Mouse (Mus musculus) midbrain, embryonic 13.5 days (tissue): ENCODE results near the gene Ckap2l. TPM values are rescaled to one million over a fixed set of nuclear protein-coding genes. Genes with fewer than 3 reads are reported as not detected.
A peak's percentile ranks its signal among the peaks of the same experiment; 100 is the strongest.

Source experiments
- ATAC-seq: fragments of 200-750 bp; cut with Nextera tagmentation; 2 replicates; pipeline ENCODE4 v1.8.0; 2017; ENCODE audit warnings: mild to moderate bottlenecking, moderate TSS enrichment, moderate library complexity
- H3K27ac ChIP-seq: fragments of 300-500 bp; sonication (generic); 2 replicates; pipeline ENCODE4 v1.5.1; 2015; ENCODE audit warnings: inconsistent platforms, mild to moderate bottlenecking, moderate library complexity
- H3K27me3 ChIP-seq: fragments of 300-500 bp; sonication (generic); 2 replicates; pipeline ENCODE4 v1.6.1; 2015; ENCODE audit warnings: mild to moderate bottlenecking, inconsistent platforms
- H3K36me3 ChIP-seq: fragments of 300-500 bp; sonication (generic); 2 replicates; pipeline ENCODE4 v1.6.1; 2015; ENCODE audit warnings: mild to moderate bottlenecking, inconsistent platforms
- H3K4me1 ChIP-seq: fragments of 300-500 bp; sonication (generic); replicated peaks from 2 replicates; pipeline ENCODE4 v1.6.1; 2015; ENCODE audit warnings: inconsistent platforms
- H3K4me2 ChIP-seq: fragments of 300-500 bp; sonication (generic); replicated peaks from 2 replicates; pipeline ENCODE4 v1.6.1; 2015; ENCODE audit warnings: moderate library complexity, mild to moderate bottlenecking, inconsistent platforms
- H3K4me3 ChIP-seq: fragments of 300-500 bp; sonication (generic); replicated peaks from 2 replicates; pipeline ENCODE4 v1.5.1; 2015; ENCODE audit warnings: mild to moderate bottlenecking, inconsistent platforms
- H3K9ac ChIP-seq: fragments of 300-500 bp; sonication (generic); replicated peaks from 2 replicates; pipeline ENCODE4 v1.6.1; 2015; ENCODE audit warnings: mild to moderate bottlenecking, inconsistent platforms
- H3K9me3 ChIP-seq: fragments of 300-500 bp; sonication (generic); 2 replicates; pipeline ENCODE4 v1.6.1; 2016; ENCODE audit warnings: mild to moderate bottlenecking, inconsistent platforms
- WGBS: fragments of 180-500 bp; shearing (Covaris S2); methylation state at CpG from one replicate; pipeline ENCODE4 v1.1.7; 2015; 5-methylcytosine and 5-hydroxymethylcytosine counted together
- polyA plus RNA-seq: library from polyadenylated mRNA; unstranded; fragments of >200 nt; fragmentation: Nextera tagmentation; extraction: Ambion mirVana; gene quantifications from 2 replicates; pipeline ENCODE4 v1.2.1, GENCODE M21; 2015

The Ckap2l gene
- polyA plus RNA-seq = 18.3 and 19.3 TPM in 2 replicates

DNA sequence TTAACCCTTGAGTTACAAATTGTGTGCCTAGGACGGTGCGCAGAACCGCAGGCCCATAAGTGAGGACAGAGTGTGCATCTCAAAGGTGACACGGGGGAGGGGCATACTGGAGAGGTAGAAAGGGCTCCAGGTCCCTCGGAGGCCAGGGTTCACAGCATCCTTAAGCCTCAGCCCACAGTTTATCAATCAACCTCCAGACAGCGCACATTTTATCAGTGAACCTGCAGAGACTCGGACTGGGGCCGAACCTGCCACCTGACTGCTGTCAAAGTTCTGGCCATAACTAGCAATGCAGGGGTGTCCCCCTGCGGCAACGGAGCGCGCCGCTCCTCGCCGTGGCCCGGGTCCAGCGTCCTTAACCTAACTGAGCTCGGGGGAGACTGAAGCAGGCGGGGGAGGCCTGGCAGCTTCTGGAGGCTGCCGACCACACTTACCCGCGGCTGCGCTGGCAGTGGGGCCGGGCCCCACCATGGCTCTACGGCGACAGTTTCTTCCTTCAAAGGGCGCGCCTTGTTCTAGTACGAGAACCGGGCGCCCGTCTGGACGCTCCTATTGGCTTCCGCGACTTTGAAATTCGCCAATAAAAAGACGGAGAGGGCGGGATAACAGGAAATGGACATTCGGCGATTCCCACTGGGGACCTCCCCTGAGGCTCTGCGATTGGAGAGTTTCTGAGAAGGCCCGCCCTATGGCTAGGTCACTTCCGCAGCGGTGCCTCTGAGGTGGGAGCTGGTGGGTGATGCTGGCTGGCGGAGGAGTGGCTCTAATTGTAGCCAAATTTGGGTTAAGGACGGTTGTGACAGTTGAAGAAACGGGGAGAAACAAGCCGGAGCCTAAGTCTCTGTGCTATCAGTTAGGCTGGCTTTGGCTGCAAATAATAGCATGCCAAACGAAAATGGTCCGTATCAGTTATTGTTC lies at the start of gene Ckap2l:
Ckap2l (minus strand) TSS at position 542 of the 918 bp plus-strand sequence.
- H3K4me1 ChIP-seq = peaks cover 21% of the 10 kb centered on the region
- H3K4me2 ChIP-seq = peak within 1 kb of the TSS; percentile 81
- no peaks in the 10 kb centered on the region for H3K27me3 ChIP-seq
- no peaks in the 10 kb centered on the region for H3K9me3 ChIP-seq
- peak within 1 kb of the TSS; percentile 82 for H3K9ac ChIP-seq
- peak within 1 kb of the TSS; percentile 98 for H3K27ac ChIP-seq
- peak; percentile 100 for ATAC-seq
- WGBS = under 1% methylated on average over 50 of the region's 50 CpGs
- no peaks in the 10 kb centered on the region for H3K36me3 ChIP-seq
- peak within 1 kb of the TSS; percentile 83 for H3K4me3 ChIP-seq

DNA sequence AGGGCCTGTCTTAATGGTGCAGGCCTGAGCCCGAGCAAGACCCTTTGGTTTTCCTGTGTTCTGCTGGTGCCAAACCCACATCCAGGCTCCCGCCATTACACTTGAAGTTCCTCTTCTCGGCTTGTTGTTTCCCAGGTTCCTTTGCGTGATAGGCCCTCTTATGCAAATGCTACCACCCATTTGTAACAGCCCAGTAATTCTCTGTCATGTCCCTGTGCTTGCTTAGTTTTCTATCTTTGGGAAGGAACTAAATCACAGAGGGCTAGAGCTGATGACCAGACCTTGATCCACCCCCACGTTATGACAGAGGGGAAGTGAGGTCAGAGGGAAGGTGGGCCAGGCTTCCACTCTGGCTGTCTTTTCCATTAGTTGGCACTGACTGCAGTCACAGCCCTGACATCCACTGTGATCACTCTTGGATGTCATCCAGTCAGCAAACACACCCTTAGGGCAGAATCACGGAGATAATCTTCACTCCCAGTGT lies 41.2 kb upstream of the Ckap2l start:
- H3K27me3 ChIP-seq = no peaks in the 10 kb centered on the region
- no peak overlapping the region for H3K4me2 ChIP-seq
- WGBS = 90% methylated on average over 6 of the region's 6 CpGs
- peaks cover 4% of the 10 kb centered on the region; the same call in 1 of the 2 replicates for H3K4me1 ChIP-seq
- H3K9ac ChIP-seq = no peak overlapping the region
- no peaks in the 10 kb centered on the region for H3K36me3 ChIP-seq
- H3K9me3 ChIP-seq = peaks cover 4% of the 10 kb centered on the region; the same call in 1 of the 2 replicates
- no peak for ATAC-seq
- no peak overlapping the region for H3K4me3 ChIP-seq
- no peak overlapping the region for H3K27ac ChIP-seq

DNA sequence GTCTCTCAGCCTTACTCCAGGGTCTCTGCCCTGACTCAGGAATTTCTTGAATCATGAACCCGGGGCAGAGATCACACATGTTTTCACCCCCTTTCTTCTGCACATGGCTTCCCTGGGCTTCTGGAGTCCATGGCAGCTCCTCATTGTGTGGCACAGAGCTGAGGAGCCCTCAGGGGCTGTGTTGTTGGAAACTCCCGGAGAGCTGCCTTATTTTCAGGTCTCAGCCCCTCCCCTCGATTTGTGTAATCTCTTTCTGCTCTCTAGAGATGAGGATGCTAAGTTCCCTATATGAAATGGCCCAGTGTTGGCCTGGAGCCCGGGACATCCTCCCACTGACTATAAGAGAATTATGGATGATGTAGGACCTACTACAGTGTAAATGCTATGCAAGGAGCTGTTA lies 36.5 kb upstream of the Ckap2l start:
- no peak overlapping the region for H3K27ac ChIP-seq

DNA sequence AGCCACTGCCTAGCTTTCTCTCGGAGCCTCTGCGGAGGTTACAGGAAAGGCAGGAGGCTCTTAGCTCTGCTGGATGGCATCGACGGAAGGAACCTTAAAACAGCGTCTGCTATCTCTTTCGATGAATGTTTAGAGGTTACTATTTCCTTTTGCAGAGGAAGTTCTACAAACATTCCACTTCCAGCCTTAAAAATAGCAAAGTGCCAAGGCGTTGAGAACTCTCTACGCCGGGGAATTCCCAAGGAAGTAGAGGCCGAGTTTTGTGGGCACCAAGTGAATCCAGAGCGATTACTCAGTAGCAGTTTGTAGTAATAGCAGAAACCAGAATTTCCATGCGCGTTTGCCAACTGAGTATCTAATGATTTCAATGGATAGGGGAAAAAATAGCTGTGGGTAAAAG lies 33.5 kb upstream of the Ckap2l start:
- 90% methylated on average over 13 of the region's 13 CpGs for WGBS
- no peak for ATAC-seq
- no peaks in the 10 kb centered on the region for H3K27me3 ChIP-seq

More for the DNA sequence above, 36.5 kb upstream of the Ckap2l start:
- ATAC-seq = no peak
- H3K4me3 ChIP-seq = no peak overlapping the region
- no peaks in the 10 kb centered on the region for H3K9me3 ChIP-seq
- H3K27me3 ChIP-seq = no peaks in the 10 kb centered on the region
- H3K4me1 ChIP-seq = peaks cover 4% of the 10 kb centered on the region; the same call in 1 of the 2 replicates
- 55% methylated on average over 4 of the region's 4 CpGs for WGBS
- H3K9ac ChIP-seq = no peak overlapping the region
- no peak overlapping the region for H3K4me2 ChIP-seq
- H3K36me3 ChIP-seq = no peaks in the 10 kb centered on the region

DNA sequence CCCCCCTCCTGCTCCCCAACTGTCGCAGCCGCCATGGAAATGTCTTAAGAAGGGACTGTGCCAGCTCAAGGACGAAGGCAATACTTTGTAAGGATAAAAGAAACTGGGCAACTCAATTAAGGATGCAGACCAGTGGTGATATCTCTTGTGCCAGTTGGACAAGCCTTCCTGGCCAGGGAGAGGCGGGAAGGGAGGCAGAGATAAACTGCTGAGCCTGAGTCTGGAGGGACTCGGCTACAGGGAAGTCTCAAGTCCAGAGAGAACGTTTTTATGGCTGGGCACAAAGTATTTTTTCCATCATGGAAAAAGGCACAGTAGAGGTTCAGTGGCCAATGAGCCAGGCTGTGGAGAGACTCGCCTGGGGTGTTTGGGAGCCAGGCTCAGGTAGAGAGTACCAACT lies 33.0 kb upstream of the Ckap2l start:
- Histone ChIP-seq H3K27me3 (no peaks in the 10 kb centered on the region), H3K27ac (no peak overlapping the region), H3K4me1 (peaks cover 4% of the 10 kb centered on the region; the same call in 1 of the 2 replicates), H3K4me3 (no peak overlapping the region), H3K9me3 (no peaks in the 10 kb centered on the region), H3K9ac (no peak overlapping the region), H3K4me2 (no peak overlapping the region), H3K36me3 (no peaks in the 10 kb centered on the region)
- ATAC-seq = no peak
- 75% methylated on average over 7 of the region's 7 CpGs for WGBS

More for the DNA sequence above, 33.5 kb upstream of the Ckap2l start:
- Histone ChIP-seq H3K4me3 (no peak overlapping the region), H3K4me1 (peaks cover 4% of the 10 kb centered on the region; the same call in 1 of the 2 replicates), H3K36me3 (no peaks in the 10 kb centered on the region), H3K27ac (no peak overlapping the region), H3K9ac (no peak overlapping the region), H3K9me3 (no peaks in the 10 kb centered on the region), H3K4me2 (no peak overlapping the region)

DNA sequence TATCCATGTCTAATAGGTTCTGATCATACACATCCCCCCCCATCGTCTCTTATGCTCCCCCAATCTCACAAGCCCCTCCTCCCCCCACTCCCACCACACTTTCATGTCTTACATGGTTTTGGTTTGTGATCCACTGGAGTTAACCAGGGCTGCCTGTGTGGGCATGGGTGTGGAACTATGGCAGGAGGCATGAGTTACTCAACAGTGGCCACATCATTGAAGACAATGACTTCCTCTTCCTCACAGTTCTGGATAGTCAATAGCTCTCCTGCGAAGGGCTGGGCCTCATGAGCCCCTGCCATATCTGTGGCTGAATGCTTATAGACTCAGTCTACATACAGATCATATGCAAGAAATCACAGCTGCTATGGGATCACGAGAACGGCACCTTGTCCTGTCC lies 31.2 kb upstream of the Ckap2l start:
- H3K4me3 ChIP-seq = no peak overlapping the region
- H3K9ac ChIP-seq = no peak overlapping the region
- no peaks in the 10 kb centered on the region for H3K4me1 ChIP-seq
- no peaks in the 10 kb centered on the region for H3K9me3 ChIP-seq
- H3K27me3 ChIP-seq = no peaks in the 10 kb centered on the region
- H3K4me2 ChIP-seq = no peak overlapping the region
- H3K27ac ChIP-seq = no peak overlapping the region
- no peak for ATAC-seq
- 84% methylated on average over 4 of the region's 4 CpGs for WGBS
- H3K36me3 ChIP-seq = no peaks in the 10 kb centered on the region

DNA sequence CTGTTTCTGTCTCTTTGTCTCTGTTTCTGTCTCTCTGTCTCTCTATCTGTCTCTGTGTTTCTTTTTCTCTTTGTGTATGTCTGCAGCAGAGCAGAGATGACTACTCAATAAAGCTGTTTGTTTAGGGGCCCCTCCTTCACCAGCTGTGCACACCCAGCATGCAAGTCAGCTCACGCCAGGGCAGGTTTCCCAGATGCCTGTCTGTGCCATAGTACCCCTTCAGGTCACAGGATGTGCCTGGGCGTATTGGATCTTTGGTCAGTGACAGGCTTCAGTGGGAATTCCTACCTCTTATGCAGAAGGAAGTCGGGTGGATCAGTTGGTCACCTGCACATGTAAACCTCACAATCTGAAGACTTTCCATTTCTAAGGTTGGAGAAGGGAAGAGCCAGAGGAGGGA lies 27.2 kb upstream of the Ckap2l start:
- no peaks in the 10 kb centered on the region for H3K4me1 ChIP-seq
- H3K9me3 ChIP-seq = no peaks in the 10 kb centered on the region
- WGBS = 79% methylated on average over 3 of the region's 3 CpGs
- no peak overlapping the region for H3K27ac ChIP-seq
- H3K4me3 ChIP-seq = no peak overlapping the region
- no peaks in the 10 kb centered on the region for H3K27me3 ChIP-seq
- H3K36me3 ChIP-seq = no peaks in the 10 kb centered on the region
- ATAC-seq = no peak
- no peak overlapping the region for H3K9ac ChIP-seq
- H3K4me2 ChIP-seq = no peak overlapping the region

DNA sequence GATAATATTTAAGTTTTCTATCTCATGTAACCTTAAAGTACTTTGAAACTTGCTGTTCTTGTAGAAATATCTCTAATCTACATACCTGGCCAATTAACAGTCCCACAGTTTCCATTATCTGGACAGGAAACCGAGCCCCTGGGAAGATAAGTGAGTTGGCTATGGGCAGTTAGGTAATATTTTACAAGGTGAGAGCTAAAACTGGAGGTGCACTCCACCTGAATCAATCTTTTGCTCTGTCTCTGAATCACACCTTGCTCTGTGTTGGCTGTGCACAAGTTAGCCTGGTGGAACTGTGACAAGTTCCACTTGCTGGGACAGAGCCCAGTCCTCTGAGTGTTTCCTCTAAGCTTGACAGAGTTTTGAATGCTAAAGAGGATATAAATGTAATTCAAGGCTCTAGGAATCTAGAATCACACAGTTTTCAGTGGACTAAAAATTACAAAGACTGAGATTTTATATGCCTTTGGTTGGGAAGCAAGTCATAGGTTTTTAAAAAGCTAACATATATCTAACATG lies 25.2 kb upstream of the Ckap2l start:
- H3K4me2 ChIP-seq = no peak overlapping the region
- no peaks in the 10 kb centered on the region for H3K9me3 ChIP-seq
- H3K27ac ChIP-seq = no peak overlapping the region
- 68% methylated on average over 1 of the region's 1 CpGs for WGBS
- no peaks in the 10 kb centered on the region for H3K4me1 ChIP-seq
- no peak for ATAC-seq
- H3K4me3 ChIP-seq = no peak overlapping the region
- H3K36me3 ChIP-seq = no peaks in the 10 kb centered on the region
- no peak overlapping the region for H3K9ac ChIP-seq
- no peaks in the 10 kb centered on the region for H3K27me3 ChIP-seq

DNA sequence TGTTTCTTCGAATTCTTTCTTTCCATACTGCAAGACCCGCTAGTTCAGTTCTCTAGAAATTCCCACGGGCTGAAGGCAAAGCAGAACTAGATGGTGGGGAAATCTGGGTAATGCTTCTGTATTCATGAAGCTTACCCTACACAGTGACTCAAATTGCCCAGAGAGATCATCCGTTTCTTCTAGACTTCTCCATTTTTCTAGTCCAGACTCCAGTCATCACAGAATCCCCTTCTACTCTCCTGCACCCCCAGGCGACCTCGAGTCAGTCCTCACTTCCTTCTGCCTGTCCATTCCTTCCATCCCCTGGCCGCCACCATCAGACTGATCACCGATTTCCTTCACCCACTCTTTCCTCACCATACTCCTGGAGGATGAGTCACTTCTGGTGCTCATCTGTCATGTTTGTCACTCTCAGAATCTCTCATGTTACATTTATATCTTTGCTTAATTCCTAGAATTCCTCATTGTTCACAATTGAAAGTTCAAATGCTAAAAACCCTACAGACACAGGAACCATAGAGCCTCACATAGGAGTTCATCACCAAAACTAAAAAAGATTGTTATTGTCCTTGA lies 23.1 kb upstream of the Ckap2l start:
- Histone ChIP-seq H3K36me3 (no peaks in the 10 kb centered on the region), H3K4me3 (no peak overlapping the region), H3K4me1 (no peaks in the 10 kb centered on the region), H3K4me2 (no peak overlapping the region), H3K27me3 (no peaks in the 10 kb centered on the region), H3K27ac (no peak overlapping the region), H3K9ac (no peak overlapping the region), H3K9me3 (no peaks in the 10 kb centered on the region)
- no peak for ATAC-seq
- WGBS = 85% methylated on average over 8 of the region's 8 CpGs

DNA sequence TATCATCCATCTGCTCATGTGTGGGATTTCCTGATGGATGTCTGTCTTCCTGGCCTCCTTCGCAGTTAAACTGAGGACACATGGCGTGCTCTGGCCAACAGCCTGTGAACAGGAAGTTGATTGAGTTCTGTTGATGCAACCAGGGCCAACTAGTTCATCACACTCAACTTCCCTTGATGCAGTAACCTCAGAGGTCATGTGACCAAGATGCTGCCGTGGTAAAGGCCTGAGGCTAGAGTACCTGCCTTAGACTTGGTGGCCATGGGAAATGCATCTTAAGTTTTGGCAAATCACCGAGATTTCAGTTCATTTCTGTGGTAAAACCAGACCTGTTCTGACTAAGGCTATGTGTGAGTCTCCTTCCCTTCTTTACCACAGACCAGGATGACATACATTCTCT lies 18.8 kb upstream of the Ckap2l start:
- WGBS = 91% methylated on average over 4 of the region's 4 CpGs
- H3K4me3 ChIP-seq = no peak overlapping the region
- no peak overlapping the region for H3K9ac ChIP-seq
- no peaks in the 10 kb centered on the region for H3K27me3 ChIP-seq
- no peak for ATAC-seq
- no peaks in the 10 kb centered on the region for H3K9me3 ChIP-seq
- H3K36me3 ChIP-seq = no peaks in the 10 kb centered on the region
- no peaks in the 10 kb centered on the region for H3K4me1 ChIP-seq
- no peak overlapping the region for H3K4me2 ChIP-seq
- no peak overlapping the region for H3K27ac ChIP-seq

DNA sequence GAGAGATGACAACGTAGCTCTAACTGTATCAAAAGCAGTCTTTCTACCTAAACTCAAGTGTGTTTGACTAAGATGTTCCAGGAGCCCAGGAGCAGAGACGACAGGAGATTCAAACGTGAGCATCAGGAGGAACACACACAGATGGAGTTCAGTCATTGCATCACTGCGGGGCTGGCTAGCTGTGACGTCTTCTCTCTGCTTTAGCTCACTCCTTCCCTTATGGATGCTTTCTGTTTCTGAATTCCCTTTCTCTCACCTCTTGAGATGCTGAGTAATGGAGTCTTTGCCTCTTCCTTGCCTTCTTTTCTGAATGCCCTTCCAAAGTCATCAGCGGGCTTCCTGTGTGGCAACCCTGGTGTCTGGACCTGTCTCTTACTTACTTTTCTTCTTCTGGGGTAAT lies 17.9 kb upstream of the Ckap2l start:
- no peaks in the 10 kb centered on the region for H3K9me3 ChIP-seq
- H3K27ac ChIP-seq = no peak overlapping the region
- H3K9ac ChIP-seq = no peak overlapping the region
- no peaks in the 10 kb centered on the region for H3K27me3 ChIP-seq
- no peak overlapping the region for H3K4me2 ChIP-seq
- no peak overlapping the region for H3K4me3 ChIP-seq
- no peak for ATAC-seq
- H3K4me1 ChIP-seq = no peaks in the 10 kb centered on the region
- 80% methylated on average over 6 of the region's 6 CpGs for WGBS
- no peaks in the 10 kb centered on the region for H3K36me3 ChIP-seq

DNA sequence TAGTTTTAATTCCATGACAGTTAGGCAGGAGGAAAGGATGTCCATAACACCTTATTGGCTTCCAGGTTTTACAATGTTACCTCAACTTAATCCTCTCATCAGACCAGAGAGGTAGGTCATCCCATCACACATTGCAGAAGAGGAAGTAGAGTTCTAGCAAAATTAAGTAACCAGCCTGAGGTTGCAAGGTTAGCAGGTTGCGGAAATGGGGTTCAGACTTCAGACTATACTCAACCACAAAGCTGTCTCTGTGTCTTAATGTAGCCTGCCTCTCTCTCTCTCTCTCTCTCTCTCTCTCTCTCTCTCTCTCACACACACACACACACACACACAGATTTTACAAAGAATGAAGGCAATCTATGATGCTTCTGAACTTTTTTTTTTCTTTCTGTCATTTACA lies 16.9 kb upstream of the Ckap2l start:
- no peak overlapping the region for H3K9ac ChIP-seq
- 92% methylated on average over 1 of the region's 1 CpGs for WGBS
- ATAC-seq = no peak

More for the DNA sequence above, 16.9 kb upstream of the Ckap2l start:
- Histone ChIP-seq H3K9me3 (no peaks in the 10 kb centered on the region), H3K27ac (no peak overlapping the region), H3K4me2 (no peak overlapping the region), H3K4me3 (no peak overlapping the region), H3K27me3 (no peaks in the 10 kb centered on the region), H3K36me3 (no peaks in the 10 kb centered on the region), H3K4me1 (no peaks in the 10 kb centered on the region)
